Mouse (Mus musculus) adrenal gland, postnatal 14 days (tissue): ENCODE measurements around the gene Usp2. TPM values are rescaled to one million over a fixed set of nuclear protein-coding genes. Genes with fewer than 3 reads are reported as not detected.

Source experiments
- total RNA-seq: library from RNA; stranded (reverse); gene quantifications from 2 replicates; pipeline ENCODE4 v1.2.3, GENCODE M21; 2021

The Usp2 gene
- total RNA-seq, 1 experiment from 2014 or later = 49.5 TPM

Other genes starting within 250 kb of the Usp2 start
- gene Thy1, start 23.6 kb upstream of the Usp2 start, total RNA-seq = 35.7 and 56.8 TPM in 2 replicates
- gene Mfrp, start 34.7 kb downstream of the Usp2 start, total RNA-seq = not detected in 2 replicates
- 11.1 and 14.9 TPM in 2 replicates for gene C1qtnf5, start 40.2 kb downstream of the Usp2 start, total RNA-seq
- 0.15 and 0.52 TPM in 2 replicates for gene Gm49380, start 46.5 kb downstream of the Usp2 start, total RNA-seq
- 27.5 and 31.8 TPM in 2 replicates for gene Rnf26, start 46.5 kb downstream of the Usp2 start, total RNA-seq
- gene Mcam, start 67.4 kb downstream of the Usp2 start, total RNA-seq = 65.3 and 76.6 TPM in 2 replicates
- gene Cbl, start 167.0 kb downstream of the Usp2 start, total RNA-seq = 33.1 and 34.4 TPM in 2 replicates
- 1.1 and 2.5 TPM in 2 replicates for gene Ccdc153, start 173.7 kb downstream of the Usp2 start, total RNA-seq
- 0.30 TPM in 1 of 2 replicates, not detected in the other for gene Pdzd3, start 184.4 kb downstream of the Usp2 start, total RNA-seq
- gene Nlrx1, start 201.6 kb downstream of the Usp2 start, total RNA-seq = 17.6 and 20.7 TPM in 2 replicates
- 19.0 and 28.8 TPM in 2 replicates for gene Abcg4, start 221.6 kb downstream of the Usp2 start, total RNA-seq
- gene Hinfp, start 238.7 kb downstream of the Usp2 start, total RNA-seq = 20.3 and 22.1 TPM in 2 replicates